Mouse (Mus musculus): ENCODE data around the gene Madd. TPM values are rescaled to one million over a fixed set of nuclear protein-coding genes. Genes with fewer than 3 reads are reported as not detected.

Gene Madd
- polyA plus RNA-seq, 1 experiment from 2014 or later, result 12.2 TPM

DNA sequence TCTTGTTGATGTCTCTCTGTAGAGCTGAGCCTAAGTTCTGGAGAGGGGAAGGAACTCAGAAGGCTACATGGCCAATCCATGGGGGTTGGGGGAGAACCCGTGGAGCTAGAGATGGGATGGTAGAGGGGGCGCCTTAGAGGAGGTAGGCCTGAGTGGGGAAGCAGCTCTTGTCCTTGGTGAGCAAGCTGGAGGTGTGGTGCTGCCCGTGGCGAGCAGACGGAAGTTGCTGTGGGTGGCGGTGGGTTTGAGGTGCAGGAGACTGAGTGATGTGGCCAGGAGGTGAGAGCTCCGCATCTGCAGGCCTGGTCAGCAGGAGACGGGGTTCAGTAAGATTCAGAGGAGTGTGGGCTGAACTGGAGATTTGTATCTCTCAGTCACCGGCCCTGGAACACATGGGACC is 96.2 kb downstream of the Madd start:
- Histone ChIP-seq H3K36me3 (no peaks in the 10 kb centered on the region), H3K4me2 (no peak overlapping the region), H3K27ac (no peak overlapping the region), H3K27me3 (no peaks in the 10 kb centered on the region), H3K4me3 (no peak overlapping the region), H3K4me1 (0 out of 2 replicates have a peak, but pooled peaks cover 2% of the 10 kb centered on the region), H3K9me3 (no peaks in the 10 kb centered on the region), H3K9ac (no peak overlapping the region)
- WGBS, result 85% methylated on average over 9 of the region's 9 CpGs
- ATAC-seq (ENCODE audit: insufficient number of reproducible peaks, low FRiP score, low TSS enrichment, low read depth), result no peak

Other genes with a start within 250 kb of the Madd start
- gene Celf1, start 243.5 kb downstream of the Madd start, polyA plus RNA-seq (2015; fragmentation: Nextera tagmentation; extraction: Ambion mirVana), result 56.9 and 61.2 TPM in 2 replicates
- gene Rapsn, start 148.2 kb downstream of the Madd start, polyA plus RNA-seq (2015; fragmentation: Nextera tagmentation; extraction: Ambion mirVana), result 16.2 and 30.5 TPM in 2 replicates
- 248 and 294 TPM in 2 replicates for gene Psmc3, start 129.8 kb downstream of the Madd start, polyA plus RNA-seq (2015; fragmentation: Nextera tagmentation; extraction: Ambion mirVana)
- 88.8 and 89.4 TPM in 2 replicates for gene Slc39a13, start 113.4 kb downstream of the Madd start, polyA plus RNA-seq (2015; fragmentation: Nextera tagmentation; extraction: Ambion mirVana)
- 9.4 and 12.6 TPM in 2 replicates for gene Spi1, start 101.4 kb downstream of the Madd start, polyA plus RNA-seq (2015; fragmentation: Nextera tagmentation; extraction: Ambion mirVana)
- 0.09 and 0.34 TPM in 2 replicates for gene Mybpc3, start 65.7 kb downstream of the Madd start, polyA plus RNA-seq (2015; fragmentation: Nextera tagmentation; extraction: Ambion mirVana)
- 2.2 and 2.4 TPM in 2 replicates for gene Nr1h3, start 19.0 kb upstream of the Madd start, polyA plus RNA-seq (2015; fragmentation: Nextera tagmentation; extraction: Ambion mirVana)
- 25.7 and 25.9 TPM in 2 replicates for gene Acp2, start 19.0 kb upstream of the Madd start, polyA plus RNA-seq (2015; fragmentation: Nextera tagmentation; extraction: Ambion mirVana)
- gene Ddb2, start 53.1 kb upstream of the Madd start, polyA plus RNA-seq (2015; fragmentation: Nextera tagmentation; extraction: Ambion mirVana), result 20.0 and 22.1 TPM in 2 replicates
- gene Pacsin3, start 72.1 kb upstream of the Madd start, polyA plus RNA-seq (2015; fragmentation: Nextera tagmentation; extraction: Ambion mirVana), result 58.1 and 93.7 TPM in 2 replicates
- 82.9 and 83.1 TPM in 2 replicates for gene Arfgap2, start 81.1 kb upstream of the Madd start, polyA plus RNA-seq (2015; fragmentation: Nextera tagmentation; extraction: Ambion mirVana)